Mouse (Mus musculus): ENCODE measurements around the gene Cnbd2. TPM values are rescaled to one million over a fixed set of nuclear protein-coding genes. Genes with fewer than 3 reads are reported as not detected.
"Not testable (repeated sequence)": the region's sequence is repeated elsewhere in the genome, so short reads cannot be mapped to it uniquely, and the experiment has no call there.

Gene Cnbd2
- total RNA-seq, 2 experiments from 2014 or later, result 0.86 to 0.92 TPM

GRCm38 (mm10) chr2:156401331-156401730, 89.2 kb downstream of the Cnbd2 start:
- Histone ChIP-seq H3K4me3 (no peak overlapping the region), H3K27ac (no peak overlapping the region)
- DNase-seq, result no peak
- intact Hi-C loops (cut with DNase I), result no loop called here
- TF ChIP-seq CTCF (IDR thresholded peaks at IDR 0.05), result no peak

- intact Hi-C loops (cut with DNase I), result no loop called here
- Histone ChIP-seq H3K4me3 (no peak overlapping the region), H3K27ac (no peak overlapping the region)
- DNase-seq, result no peak
- no peak for TF ChIP-seq CTCF (IDR thresholded peaks at IDR 0.05)
Measured at GRCm38 (mm10) chr2:156402036-156402435, 89.9 kb downstream of the Cnbd2 start.

GRCm38 (mm10) chr2:156406987-156407386, 94.9 kb downstream of the Cnbd2 start:
- TF ChIP-seq CTCF (IDR thresholded peaks at IDR 0.05), result no peak

GRCm38 (mm10) chr2:156408168-156408567, 96.1 kb downstream of the Cnbd2 start:
- Histone ChIP-seq H3K27ac (no peak overlapping the region), H3K4me3 (no peak overlapping the region)
- DNase-seq, result no peak
- TF ChIP-seq CTCF (IDR thresholded peaks at IDR 0.05), result no peak
- intact Hi-C loops (cut with DNase I), result no loop called here

More at GRCm38 (mm10) chr2:156406987-156407386, 94.9 kb downstream of the Cnbd2 start:
- Histone ChIP-seq H3K4me3 (no peak overlapping the region), H3K27ac (no peak overlapping the region)
- DNase-seq, result no peak
- intact Hi-C loops (cut with DNase I), result no loop called here

GRCm38 (mm10) chr2:156411348-156411747, 99.2 kb downstream of the Cnbd2 start:
- H3K4me3 ChIP-seq; intact Hi-C loops (cut with DNase I); H3K27ac ChIP-seq; DNase-seq: not testable (repeated sequence)
- TF ChIP-seq CTCF (IDR thresholded peaks at IDR 0.05), result peak; percentile 16; the same call in 1 of the 2 replicates

GRCm38 (mm10) chr2:156414996-156415395, 102.9 kb downstream of the Cnbd2 start:
- H3K27ac ChIP-seq, result no peak overlapping the region
- H3K4me3 ChIP-seq, result no peak overlapping the region
- no peak for TF ChIP-seq CTCF (IDR thresholded peaks at IDR 0.05)
- no peak for DNase-seq
- intact Hi-C loops (cut with DNase I), result no loop called here

GRCm38 (mm10) chr2:156415674-156416073, 103.6 kb downstream of the Cnbd2 start:
- intact Hi-C loops (cut with DNase I), result no loop called here
- H3K4me3 ChIP-seq, result no peak overlapping the region
- DNase-seq, result no peak

GRCm38 (mm10) chr2:156417194-156417593, 105.1 kb downstream of the Cnbd2 start:
- no peak overlapping the region for H3K4me3 ChIP-seq
- no peak overlapping the region for H3K27ac ChIP-seq
- no peak for DNase-seq
- intact Hi-C loops (cut with DNase I), result no loop called here
- TF ChIP-seq CTCF (IDR thresholded peaks at IDR 0.05), result no peak

More at GRCm38 (mm10) chr2:156415674-156416073, 103.6 kb downstream of the Cnbd2 start:
- H3K27ac ChIP-seq, result peak overlapping the region; percentile 53
- no peak for TF ChIP-seq CTCF (IDR thresholded peaks at IDR 0.05)

GRCm38 (mm10) chr2:156418467-156418866, 106.4 kb downstream of the Cnbd2 start:
- no peak overlapping the region for H3K4me3 ChIP-seq
- DNase-seq, result no peak
- H3K27ac ChIP-seq, result no peak overlapping the region
- no peak for TF ChIP-seq CTCF (IDR thresholded peaks at IDR 0.05)
- intact Hi-C loops (cut with DNase I), result no loop called here

- intact Hi-C loops (cut with DNase I), result loop anchor here (5.0 kb wide), 1 partner anchor 77 kb away; no protein-coding TSS in a partner anchor
- DNase-seq, result no peak
- H3K4me3 ChIP-seq, result peak overlapping the region; percentile 85
- TF ChIP-seq CTCF (IDR thresholded peaks at IDR 0.05), result no peak
- H3K27ac ChIP-seq, result peak overlapping the region; percentile 65
Measured at GRCm38 (mm10) chr2:156420327-156420693, 108.2 kb downstream of the Cnbd2 start.

- peak; percentile 75 for DNase-seq
- Histone ChIP-seq H3K4me3 (peak within 1 kb of the TSS; percentile 85), H3K27ac (peak within 1 kb of the TSS; percentile 65)
- peak; percentile 1; the same call in 1 of the 2 replicates for TF ChIP-seq CTCF (IDR thresholded peaks at IDR 0.05)
- intact Hi-C loops (cut with DNase I), result loop anchor here (5.0 kb wide), 1 partner anchor 76 kb away; no protein-coding TSS in a partner anchor
Measured at GRCm38 (mm10) chr2:156420694-156421380, 108.7 kb downstream of the Cnbd2 start, which contains the start of gene Epb41l1. Gene Epb41l1 (plus strand): TSS chr2:156420909.

GRCm38 (mm10) chr2:156421381-156422110, 109.4 kb downstream of the Cnbd2 start:
- peak; percentile 36 for DNase-seq
- H3K27ac ChIP-seq, result peak overlapping the region; percentile 65; the same call in 1 of the 2 replicates
- intact Hi-C loops (cut with DNase I), result loop anchor here (5.0 kb wide), 1 partner anchor 76 kb away; no protein-coding TSS in a partner anchor
- peak overlapping the region; percentile 85 for H3K4me3 ChIP-seq
- TF ChIP-seq CTCF (IDR thresholded peaks at IDR 0.05), result no peak

GRCm38 (mm10) chr2:156422631-156423030, 110.5 kb downstream of the Cnbd2 start:
- H3K4me3 ChIP-seq, result no peak overlapping the region

More at GRCm38 (mm10) chr2:156422631-156423030, 110.5 kb downstream of the Cnbd2 start:
- TF ChIP-seq CTCF (IDR thresholded peaks at IDR 0.05), result no peak
- intact Hi-C loops (cut with DNase I), result loop anchor here (5.0 kb wide), 1 partner anchor 75 kb away; no protein-coding TSS in a partner anchor
- DNase-seq, result peak; percentile 29
- no peak overlapping the region for H3K27ac ChIP-seq
